Mouse (Mus musculus): ENCODE measurements around the gene Macrod1. TPM values are rescaled to one million over a fixed set of nuclear protein-coding genes. Genes with fewer than 3 reads are reported as not detected.

Gene Macrod1
- 2.9 and 3.4 TPM in 2 replicates for polyA plus RNA-seq (2016; fragmentation: Nextera tagmentation; extraction: Ambion mirVana)

DNA sequence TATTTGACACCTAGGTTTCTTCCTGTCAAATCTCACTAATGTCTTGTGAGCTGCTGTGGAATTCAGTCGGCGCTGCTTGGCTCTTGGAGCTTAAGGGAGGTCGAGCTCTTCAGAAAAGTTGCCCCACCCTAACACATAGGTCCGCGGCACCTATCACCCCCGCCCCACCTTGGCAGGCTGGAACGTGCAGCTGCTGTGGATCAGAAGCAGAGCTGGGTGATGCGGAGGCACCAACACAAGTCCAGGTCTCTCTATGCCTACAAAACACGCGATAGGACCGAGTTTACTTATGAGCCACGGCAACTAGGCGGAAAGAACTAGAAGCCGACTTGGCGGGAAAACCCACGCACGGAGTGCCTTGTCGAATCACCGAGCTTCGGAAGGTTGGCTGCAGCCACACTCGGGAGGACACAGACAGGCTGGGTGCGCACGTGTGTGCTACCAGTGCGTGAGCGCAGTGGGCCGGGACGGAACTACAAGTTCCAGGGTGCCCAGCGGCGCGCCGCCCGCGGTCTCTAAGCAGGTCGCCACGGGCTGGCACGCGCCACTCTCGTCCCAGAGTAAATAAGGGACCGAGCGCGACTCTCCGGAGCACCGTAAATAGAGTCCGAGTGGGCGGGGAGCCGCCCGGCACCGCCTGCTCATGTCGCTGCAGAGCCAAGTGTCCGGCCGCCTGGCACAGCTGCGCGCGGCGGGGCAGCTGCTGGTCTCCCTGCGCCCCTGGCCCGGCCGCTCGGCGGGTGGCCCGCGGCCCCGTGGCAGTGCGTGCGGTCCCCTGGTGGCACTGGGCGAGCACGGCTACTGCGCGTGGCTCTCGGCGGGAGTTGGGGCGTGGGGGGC, at the start of gene Macrod1:
Gene Macrod1, plus strand, starts transcription at position 563 of the 840 bp plus-strand sequence.
- DNase-seq (ENCODE audit: low spot score): peak; percentile 75
- Histone ChIP-seq H3K4me1 (replicated peaks) (peaks cover 34% of the 10 kb centered on the region), H3K27ac (peak within 1 kb of the TSS; percentile 79), H3K36me3 (no peaks in the 10 kb centered on the region), H3K27me3 (ENCODE audit: insufficient read depth, poor library complexity, severe bottlenecking) (peaks cover 53% of the 10 kb centered on the region), H3K4me3 (peak within 1 kb of the TSS; percentile 79), H3K9me3 (no peaks in the 10 kb centered on the region)
- WGBS: 1% methylated on average over 72 of the region's 72 CpGs

DNA sequence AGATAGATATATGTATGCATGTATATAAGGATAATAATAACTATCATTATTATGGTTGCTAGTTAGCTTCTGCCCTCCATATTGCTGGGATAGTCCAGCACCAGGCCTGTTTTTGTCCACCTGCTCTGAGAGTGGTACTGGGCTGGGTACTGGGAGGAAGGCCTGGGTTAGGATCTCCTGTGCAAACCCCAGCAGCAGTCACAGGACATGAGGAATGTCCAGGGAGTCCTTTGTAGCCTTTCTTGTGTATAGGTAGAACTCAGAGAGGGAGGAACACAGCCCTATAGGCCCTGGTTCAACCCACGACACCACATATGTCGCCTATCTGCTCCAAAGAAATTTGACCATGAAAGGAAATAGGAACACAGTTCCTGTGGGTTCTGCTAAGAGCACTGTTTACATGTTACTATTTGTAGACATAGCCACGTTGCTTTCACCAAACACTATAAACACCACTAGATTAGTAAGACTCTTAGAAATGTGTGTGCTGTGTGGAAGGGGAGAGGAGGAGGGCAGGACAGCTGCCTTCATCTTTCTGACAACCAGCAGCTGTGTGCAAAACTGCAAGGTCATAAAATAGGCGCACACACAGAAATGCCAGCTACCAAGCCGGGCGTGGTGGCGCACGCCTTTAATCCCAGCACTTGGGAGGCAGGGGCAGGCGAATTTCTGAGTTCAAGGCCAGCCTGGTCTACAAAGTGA, 49.6 kb upstream of the Macrod1 start:
- Histone ChIP-seq H3K36me3 (0 out of 2 replicates have a peak, but pooled peaks cover 5% of the 10 kb centered on the region), H3K27me3 (ENCODE audit: insufficient read depth, poor library complexity, severe bottlenecking) (no peaks in the 10 kb centered on the region), H3K27ac (no peak overlapping the region), H3K4me3 (no peak overlapping the region), H3K9me3 (no peaks in the 10 kb centered on the region), H3K4me1 (replicated peaks) (0 out of 2 replicates have a peak, but pooled peaks cover 3% of the 10 kb centered on the region)
- WGBS: 90% methylated on average over 9 of the region's 9 CpGs
- DNase-seq (ENCODE audit: low spot score): no peak

DNA sequence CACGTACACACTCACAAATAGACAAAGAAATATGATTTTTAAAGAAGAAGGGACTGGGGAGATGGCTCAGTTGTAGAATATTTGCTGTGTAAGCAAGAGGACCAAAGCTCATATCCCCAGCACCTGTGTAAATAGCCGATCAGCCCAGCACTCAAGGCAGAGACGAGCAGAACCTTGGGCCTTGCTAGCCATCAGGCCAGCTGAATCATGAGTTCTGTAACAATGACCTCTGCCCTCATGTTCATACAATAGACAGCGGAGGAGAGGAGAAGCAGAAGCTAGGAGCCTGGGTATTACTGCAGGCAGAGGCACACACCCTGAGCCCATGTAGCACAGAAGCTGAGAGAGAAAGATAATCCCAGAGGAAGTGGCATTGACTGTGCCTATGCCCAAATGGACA, 44.2 kb upstream of the Macrod1 start:
- no peak for DNase-seq (ENCODE audit: low spot score)
- no peak overlapping the region for H3K4me3 ChIP-seq
- peaks cover 34% of the 10 kb centered on the region for H3K36me3 ChIP-seq
- H3K27ac ChIP-seq: no peak overlapping the region
- no peaks in the 10 kb centered on the region for H3K9me3 ChIP-seq
- 82% methylated on average over 4 of the region's 4 CpGs for WGBS
- no peaks in the 10 kb centered on the region for H3K4me1 ChIP-seq (replicated peaks)
- H3K27me3 ChIP-seq (ENCODE audit: insufficient read depth, poor library complexity, severe bottlenecking): no peaks in the 10 kb centered on the region

DNA sequence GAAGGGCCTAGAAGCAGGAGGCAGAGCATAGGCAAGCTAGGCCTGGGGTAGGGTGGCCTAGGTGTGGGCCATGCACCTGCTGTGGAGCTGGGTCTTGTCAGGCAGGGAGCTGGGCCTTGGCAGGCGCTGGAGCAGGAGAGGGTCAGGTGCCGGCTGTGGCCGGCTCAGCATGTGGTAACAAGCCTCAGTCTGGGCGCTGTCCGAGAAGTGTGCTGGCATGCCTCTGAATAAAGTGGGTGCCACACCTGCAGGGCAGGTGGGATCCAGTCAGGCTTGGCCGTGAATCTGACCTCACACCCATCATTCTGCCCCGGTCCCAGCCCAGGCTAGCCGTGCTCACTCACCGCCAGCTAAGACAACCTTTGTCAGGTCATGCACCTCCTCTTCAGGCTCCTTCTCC, 42.6 kb upstream of the Macrod1 start:
- H3K36me3 ChIP-seq: peaks cover 49% of the 10 kb centered on the region
- DNase-seq (ENCODE audit: low spot score): no peak
- H3K9me3 ChIP-seq: no peaks in the 10 kb centered on the region
- H3K4me3 ChIP-seq: no peak overlapping the region
- WGBS: 87% methylated on average over 9 of the region's 9 CpGs
- H3K27me3 ChIP-seq (ENCODE audit: insufficient read depth, poor library complexity, severe bottlenecking): no peaks in the 10 kb centered on the region
- no peaks in the 10 kb centered on the region for H3K4me1 ChIP-seq (replicated peaks)
- H3K27ac ChIP-seq: no peak overlapping the region

DNA sequence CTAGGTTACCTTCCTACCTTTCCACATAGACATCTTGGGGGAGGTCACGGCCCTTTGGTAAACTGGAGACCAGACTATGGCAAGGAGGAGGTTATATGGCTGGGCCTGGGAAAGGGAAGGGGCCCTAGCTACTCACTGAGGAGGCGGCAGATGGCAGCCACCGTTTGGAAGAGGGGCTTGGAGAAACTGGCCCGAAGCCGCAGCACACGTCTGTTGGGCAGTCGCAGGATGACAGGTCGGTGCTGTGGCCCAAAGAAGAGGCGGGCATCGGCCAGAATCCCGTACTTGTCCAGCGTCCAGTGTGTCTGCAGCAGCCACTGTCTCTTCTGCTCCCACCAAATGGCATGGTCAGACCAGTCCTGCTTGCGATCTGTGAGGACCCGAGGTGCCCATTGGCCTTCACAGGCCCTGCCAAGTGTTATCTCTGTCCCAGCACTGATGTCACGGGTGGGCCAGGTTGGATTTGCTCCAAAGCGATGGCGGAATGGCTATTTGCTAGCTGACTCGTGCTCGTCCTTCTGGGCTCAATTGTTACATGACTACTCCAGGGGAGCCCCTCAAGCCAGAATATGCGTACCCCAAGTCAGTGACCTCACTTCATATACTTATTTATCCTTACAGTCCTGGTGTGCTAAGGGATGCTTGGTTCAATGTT, 42.0 kb upstream of the Macrod1 start:
- no peaks in the 10 kb centered on the region for H3K4me1 ChIP-seq (replicated peaks)
- 90% methylated on average over 20 of the region's 20 CpGs for whole genome bisulfite sequencing
- peaks cover 56% of the 10 kb centered on the region for H3K36me3 ChIP-seq
- H3K9me3 ChIP-seq: no peaks in the 10 kb centered on the region
- no peak for DNase-seq (ENCODE audit: low spot score)
- H3K4me3 ChIP-seq: no peak overlapping the region
- no peaks in the 10 kb centered on the region for H3K27me3 ChIP-seq (ENCODE audit: insufficient read depth, poor library complexity, severe bottlenecking)
- no peak overlapping the region for H3K27ac ChIP-seq

DNA sequence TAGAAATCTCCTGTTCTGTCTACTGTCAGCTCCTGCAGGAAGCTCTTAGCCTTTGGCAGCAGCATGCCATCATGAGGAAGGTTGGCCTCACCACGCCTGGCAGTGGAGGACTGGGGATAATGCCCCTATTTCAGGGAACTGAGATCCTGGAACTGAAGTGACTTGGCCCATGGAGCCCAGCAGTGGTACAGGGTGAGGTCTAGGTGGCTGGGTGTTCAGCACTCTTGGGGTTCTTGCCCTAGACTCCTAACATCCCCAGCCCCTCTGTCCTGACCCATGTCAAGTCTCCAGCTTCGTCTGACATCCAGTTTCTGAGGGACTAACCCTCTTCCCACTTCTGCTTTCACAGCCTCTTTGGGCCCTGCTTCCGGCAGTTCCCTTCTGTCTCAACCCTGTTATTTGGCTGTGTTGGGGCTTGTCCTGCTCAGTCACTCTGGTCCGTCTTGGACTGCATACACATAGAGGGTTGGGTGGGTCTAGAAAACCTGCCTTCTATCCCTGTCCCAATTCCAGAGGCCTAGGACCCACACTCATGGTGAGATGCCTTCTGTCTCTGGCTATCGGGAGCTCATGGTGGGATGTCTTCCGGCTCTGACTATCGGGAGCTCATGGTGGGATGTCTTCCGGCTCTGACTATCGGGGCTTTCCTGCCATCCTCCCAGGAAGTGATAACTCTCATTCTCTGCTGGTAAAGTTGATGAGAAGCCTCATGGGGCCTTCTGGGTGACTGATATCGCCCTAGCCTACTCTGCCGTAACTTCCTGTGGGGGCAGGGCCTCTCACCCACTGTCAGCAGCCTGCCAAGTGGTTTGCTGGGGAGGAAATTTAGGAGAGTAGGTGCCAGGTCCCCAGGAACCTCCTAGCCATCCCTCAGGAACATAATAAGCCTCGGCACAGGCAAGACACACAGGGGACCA, 38.8 kb upstream of the Macrod1 start:
- no peaks in the 10 kb centered on the region for H3K9me3 ChIP-seq
- no peak for DNase-seq (ENCODE audit: low spot score)
- H3K4me1 ChIP-seq (replicated peaks): no peaks in the 10 kb centered on the region
- WGBS: 83% methylated on average over 12 of the region's 12 CpGs
- no peak overlapping the region for H3K27ac ChIP-seq
- no peaks in the 10 kb centered on the region for H3K27me3 ChIP-seq (ENCODE audit: insufficient read depth, poor library complexity, severe bottlenecking)
- H3K4me3 ChIP-seq: no peak overlapping the region
- H3K36me3 ChIP-seq: peaks cover 88% of the 10 kb centered on the region

DNA sequence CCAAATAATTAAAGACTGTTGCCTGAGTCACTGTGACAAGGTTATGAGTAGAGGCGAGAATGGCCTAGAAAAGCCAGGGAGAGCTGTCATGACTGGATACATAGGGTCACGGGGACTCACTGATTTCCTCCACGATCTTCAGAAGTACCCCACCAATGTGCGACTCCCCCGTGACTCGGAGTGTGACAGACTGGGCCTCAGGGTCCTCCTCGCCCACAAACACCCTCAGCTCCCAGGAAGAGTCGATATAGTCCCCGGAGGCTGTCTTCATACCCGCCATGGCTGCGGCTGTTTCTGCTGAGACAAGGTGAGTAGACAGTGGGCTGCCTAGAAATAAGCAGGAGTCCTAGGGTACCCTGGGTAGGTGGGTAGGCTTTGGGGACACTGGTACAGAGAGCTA, 38.1 kb upstream of the Macrod1 start:
- DNase-seq (ENCODE audit: low spot score): no peak
- peaks cover 90% of the 10 kb centered on the region for H3K36me3 ChIP-seq
- 89% methylated on average over 11 of the region's 11 CpGs for WGBS
- no peaks in the 10 kb centered on the region for H3K4me1 ChIP-seq (replicated peaks)
- H3K9me3 ChIP-seq: no peaks in the 10 kb centered on the region
- H3K27ac ChIP-seq: no peak overlapping the region
- H3K4me3 ChIP-seq: no peak overlapping the region
- no peaks in the 10 kb centered on the region for H3K27me3 ChIP-seq (ENCODE audit: insufficient read depth, poor library complexity, severe bottlenecking)

DNA sequence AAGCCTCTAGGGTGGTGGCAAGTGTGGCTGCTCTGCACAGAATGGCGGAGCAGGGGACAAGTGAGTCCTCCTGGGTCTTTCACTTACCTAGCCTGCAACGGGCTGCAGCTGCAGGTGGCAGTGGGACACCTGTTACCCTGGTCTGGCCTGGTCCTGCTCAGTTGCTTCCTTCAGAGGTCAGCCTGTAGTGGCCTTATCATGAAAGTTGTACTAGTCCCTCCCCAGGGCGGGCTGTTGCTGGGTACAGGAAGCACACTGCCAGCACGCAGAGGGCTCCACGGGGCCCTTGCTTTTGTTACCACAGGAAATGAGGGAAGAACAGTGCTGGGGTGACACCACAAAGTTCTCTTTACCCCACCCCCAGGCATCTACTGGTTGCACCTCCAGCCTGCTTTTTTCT, 37.4 kb upstream of the Macrod1 start, which contains the start of gene Fermt3:
Gene Fermt3, minus strand, starts transcription at position 279 of the 400 bp plus-strand sequence.
- no peak for DNase-seq (ENCODE audit: low spot score)
- H3K4me1 ChIP-seq (replicated peaks): no peaks in the 10 kb centered on the region
- peaks cover 90% of the 10 kb centered on the region for H3K36me3 ChIP-seq
- no peaks in the 10 kb centered on the region for H3K9me3 ChIP-seq
- H3K4me3 ChIP-seq: no peak within 1 kb of the TSS; the same call in 1 of the 2 replicates
- WGBS: 91% methylated on average over 5 of the region's 5 CpGs
- no peaks in the 10 kb centered on the region for H3K27me3 ChIP-seq (ENCODE audit: insufficient read depth, poor library complexity, severe bottlenecking)
- H3K27ac ChIP-seq: no peak within 1 kb of the TSS

DNA sequence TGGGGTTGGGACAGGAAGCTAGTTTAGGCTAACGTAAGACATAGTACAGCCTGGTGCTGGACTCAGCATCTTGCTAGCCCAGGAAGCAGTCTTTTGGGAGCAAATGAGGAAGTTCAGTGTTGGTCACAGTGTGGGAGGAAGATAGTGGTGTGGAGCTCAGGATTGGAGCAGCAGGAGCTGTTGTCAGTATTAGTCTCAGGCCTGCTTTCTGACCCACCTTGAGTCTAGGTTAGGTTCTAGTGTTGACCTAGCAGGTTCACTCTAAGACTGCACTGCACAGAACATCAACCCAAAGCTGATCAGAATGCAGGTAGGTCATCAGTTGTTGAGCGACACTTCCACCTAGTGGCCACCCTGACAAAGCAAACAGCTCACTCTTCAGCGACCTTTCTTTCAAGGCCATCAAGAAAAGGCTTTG, 36.4 kb upstream of the Macrod1 start:
- no peaks in the 10 kb centered on the region for H3K4me1 ChIP-seq (replicated peaks)
- WGBS: 52% methylated on average over 3 of the region's 3 CpGs
- no peaks in the 10 kb centered on the region for H3K27me3 ChIP-seq (ENCODE audit: insufficient read depth, poor library complexity, severe bottlenecking)
- H3K36me3 ChIP-seq: peaks cover 94% of the 10 kb centered on the region
- no peak overlapping the region for H3K27ac ChIP-seq
- no peak overlapping the region for H3K4me3 ChIP-seq
- DNase-seq (ENCODE audit: low spot score): peak; percentile 40
- no peaks in the 10 kb centered on the region for H3K9me3 ChIP-seq

DNA sequence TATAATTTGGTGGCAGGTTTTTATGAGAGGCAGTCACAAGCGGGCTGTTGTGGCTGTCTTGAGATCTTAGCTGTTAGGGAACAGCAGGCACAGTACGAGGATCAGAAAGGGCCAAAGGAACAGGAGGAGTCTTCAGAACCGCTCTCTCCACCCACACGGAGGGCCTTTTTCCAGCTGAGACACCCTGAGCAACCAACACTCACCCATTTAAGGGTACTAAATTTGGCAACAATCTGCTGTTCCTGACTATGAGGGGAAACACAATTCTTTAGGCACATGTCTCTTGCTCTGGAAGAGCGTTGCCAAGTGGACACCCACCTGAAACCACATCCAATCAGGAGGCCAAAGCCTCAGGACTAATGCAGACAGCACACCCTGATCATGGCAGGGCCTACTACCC, 27.1 kb upstream of the Macrod1 start:
- Histone ChIP-seq H3K4me1 (replicated peaks) (no peaks in the 10 kb centered on the region), H3K4me3 (no peak overlapping the region), H3K27me3 (ENCODE audit: insufficient read depth, poor library complexity, severe bottlenecking) (no peaks in the 10 kb centered on the region), H3K27ac (no peak overlapping the region), H3K9me3 (no peaks in the 10 kb centered on the region), H3K36me3 (peaks cover 99% of the 10 kb centered on the region)
- 94% methylated on average over 5 of the region's 5 CpGs for WGBS
- DNase-seq (ENCODE audit: low spot score): no peak

DNA sequence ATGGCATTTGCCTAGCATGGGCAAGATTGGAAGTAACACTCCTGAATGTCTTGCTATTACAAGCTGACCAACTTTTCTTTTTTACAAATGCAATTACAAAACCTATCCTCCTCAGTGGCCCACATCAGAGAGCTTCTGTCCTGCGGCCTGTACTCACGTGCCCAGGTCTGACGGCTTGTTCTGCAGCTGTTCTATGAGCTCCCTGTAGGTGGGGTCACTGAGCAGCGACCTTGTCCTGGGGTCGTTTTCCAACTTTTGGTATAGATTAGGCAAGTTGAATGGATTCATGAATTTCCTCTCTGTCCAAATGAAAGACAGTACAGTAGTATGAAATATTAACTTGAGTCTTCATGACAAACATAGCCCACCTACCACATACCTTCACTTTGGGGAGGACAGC, 22.6 kb upstream of the Macrod1 start:
- WGBS: 94% methylated on average over 5 of the region's 5 CpGs
- DNase-seq (ENCODE audit: low spot score): no peak
- Histone ChIP-seq H3K4me1 (replicated peaks) (peaks cover 21% of the 10 kb centered on the region), H3K36me3 (peaks cover 91% of the 10 kb centered on the region), H3K27me3 (ENCODE audit: insufficient read depth, poor library complexity, severe bottlenecking) (no peaks in the 10 kb centered on the region), H3K4me3 (no peak overlapping the region), H3K27ac (no peak overlapping the region), H3K9me3 (no peaks in the 10 kb centered on the region)

DNA sequence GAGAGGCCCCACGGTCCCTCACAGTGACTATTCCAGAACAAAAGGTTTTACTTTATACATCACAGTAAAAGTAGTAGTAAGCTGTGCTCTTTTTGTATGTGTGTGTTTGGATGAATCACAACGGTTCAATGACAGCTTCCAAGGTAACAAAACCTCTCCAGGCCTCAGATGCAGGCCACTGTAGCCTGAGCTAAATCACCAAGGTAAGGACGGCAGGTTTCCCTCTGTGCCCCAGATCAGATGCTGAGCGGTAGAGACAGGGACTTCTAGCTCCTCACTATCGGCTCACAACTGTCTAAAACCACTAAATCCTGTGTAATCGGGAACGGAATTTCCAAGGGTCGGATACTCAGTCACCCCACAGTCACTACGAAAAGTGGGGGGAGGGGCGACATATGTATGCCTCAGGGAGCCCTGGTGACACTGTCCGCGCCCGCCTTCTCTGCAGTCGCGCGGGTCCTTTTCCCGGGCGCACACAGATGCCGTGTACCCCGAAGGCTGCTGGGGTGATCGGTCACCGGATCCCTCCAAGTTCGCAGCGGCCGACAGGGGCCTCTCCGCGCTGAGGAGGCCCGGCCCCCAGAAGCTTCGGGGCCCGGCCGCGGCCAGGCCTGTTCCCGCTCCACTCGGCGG, 17.4 kb upstream of the Macrod1 start:
- H3K4me1 ChIP-seq (replicated peaks): peaks cover 30% of the 10 kb centered on the region
- H3K27ac ChIP-seq: peak overlapping the region; percentile 98
- H3K27me3 ChIP-seq (ENCODE audit: insufficient read depth, poor library complexity, severe bottlenecking): no peaks in the 10 kb centered on the region
- 2% methylated on average over 35 of the region's 35 CpGs for WGBS
- H3K9me3 ChIP-seq: no peaks in the 10 kb centered on the region
- peak; percentile 66 for DNase-seq (ENCODE audit: low spot score)
- H3K36me3 ChIP-seq: peaks cover 40% of the 10 kb centered on the region
- peak overlapping the region; percentile 94 for H3K4me3 ChIP-seq
